Mouse (Mus musculus) embryonic facial prominence, embryonic 12.5 days (tissue): ENCODE measurements at regions not wholly inside any gene's neighbourhood (a gene's known extent, or its start where the extent isn't known, plus 50 kb on each side); places are given as distances from the start of the nearest gene placed in this dataset.
"Not testable (repeated sequence)": the region's sequence is repeated elsewhere in the genome, so short reads cannot be mapped to it uniquely, and the experiment has no call there.

Source experiments
- ATAC-seq: fragments of 200-750 bp; cut with Nextera tagmentation; 2 replicates; pipeline ENCODE4 v1.8.0; 2017; ENCODE audit not compliant: insufficient number of reproducible peaks, insufficient read depth, low FRiP score, low TSS enrichment
- H3K27ac ChIP-seq: fragments of 300-500 bp; sonication (generic); 2 replicates; pipeline ENCODE4 v1.5.1; 2016; ENCODE audit warnings: mild to moderate bottlenecking
- H3K27me3 ChIP-seq: fragments of 300-500 bp; sonication (generic); 2 replicates; pipeline ENCODE4 v1.6.1; 2016; ENCODE audit warnings: mild to moderate bottlenecking, moderate library complexity
- H3K36me3 ChIP-seq: fragments of 300-500 bp; sonication (generic); 2 replicates; pipeline ENCODE4 v1.6.1; 2016; ENCODE audit warnings: mild to moderate bottlenecking
- H3K4me1 ChIP-seq: fragments of 300-500 bp; sonication (generic); 2 replicates; pipeline ENCODE4 v1.6.1; 2016
- H3K4me2 ChIP-seq: fragments of 300-500 bp; sonication (generic); replicated peaks from 2 replicates; pipeline ENCODE4 v1.6.1; 2016; ENCODE audit warnings: mild to moderate bottlenecking, moderate library complexity
- H3K4me3 ChIP-seq: fragments of 300-500 bp; sonication (generic); 2 replicates; pipeline ENCODE4 v1.5.1; 2016; ENCODE audit warnings: mild to moderate bottlenecking
- H3K9ac ChIP-seq: fragments of 300-500 bp; sonication (generic); 2 replicates; pipeline ENCODE4 v1.6.1; 2016; ENCODE audit warnings: mild to moderate bottlenecking, moderate library complexity
- H3K9me3 ChIP-seq: fragments of 300-500 bp; sonication (generic); 2 replicates; pipeline ENCODE4 v1.6.1; 2016; ENCODE audit warnings: mild to moderate bottlenecking, moderate library complexity
- WGBS: fragments of 180-500 bp; shearing (Covaris S2); methylation state at CpG from one replicate; pipeline ENCODE4 v1.1.7; 2016; 5-methylcytosine and 5-hydroxymethylcytosine counted together

DNA sequence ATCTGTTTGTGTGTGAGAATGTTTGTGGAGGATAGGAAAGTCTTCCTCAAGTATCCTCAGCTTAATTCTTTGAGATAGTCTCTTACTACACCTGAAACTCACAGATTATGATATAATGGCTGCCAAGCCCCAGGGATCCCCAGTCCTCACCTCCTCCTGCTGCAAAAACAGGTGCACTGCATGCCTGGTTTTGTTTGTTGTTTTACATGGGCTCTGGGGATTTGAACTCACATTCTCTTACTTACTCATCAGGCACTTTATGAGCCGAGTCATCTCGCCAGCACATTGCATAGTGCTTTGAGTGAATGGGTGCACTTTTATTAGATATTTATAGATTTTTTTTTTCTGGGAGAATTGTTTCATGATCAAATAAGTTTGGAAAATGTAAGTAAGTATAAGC lies 56.3 kb downstream of the Mterf1b start:
- Histone ChIP-seq H3K4me2 (no peak overlapping the region), H3K27ac (no peak overlapping the region), H3K36me3 (no peaks in the 10 kb centered on the region), H3K9me3 (no peaks in the 10 kb centered on the region), H3K4me3 (no peak overlapping the region), H3K4me1 (peaks cover 3% of the 10 kb centered on the region), H3K27me3 (no peaks in the 10 kb centered on the region), H3K9ac (no peak overlapping the region)
- WGBS, result 84% methylated on average over 2 of the region's 2 CpGs
- no peak for ATAC-seq

- 85% methylated on average over 5 of the region's 5 CpGs for WGBS
Observed at GRCm38 (mm10) chr5:4254280-4254679, 62.1 kb downstream of the Mterf1b start.

GRCm38 (mm10) chr5:4257048-4257750 lies 65.0 kb downstream of the Mterf1b start:
- Histone ChIP-seq H3K36me3 (no peaks in the 10 kb centered on the region), H3K9ac (no peak overlapping the region), H3K9me3 (no peaks in the 10 kb centered on the region), H3K4me2 (no peak overlapping the region), H3K4me1 (no peaks in the 10 kb centered on the region), H3K4me3 (no peak overlapping the region), H3K27me3 (no peaks in the 10 kb centered on the region), H3K27ac (no peak overlapping the region)
- WGBS, result 26% methylated on average over 12 of the region's 12 CpGs
- ATAC-seq, result no peak

More at GRCm38 (mm10) chr5:4254280-4254679, 62.1 kb downstream of the Mterf1b start:
- H3K27me3 ChIP-seq, H3K4me2 ChIP-seq, H3K27ac ChIP-seq, ATAC-seq, H3K4me1 ChIP-seq, H3K36me3 ChIP-seq, H3K9me3 ChIP-seq, H3K4me3 ChIP-seq, H3K9ac ChIP-seq: not testable (repeated sequence)

- Histone ChIP-seq H3K4me2 (no peak overlapping the region), H3K27me3 (no peaks in the 10 kb centered on the region), H3K36me3 (no peaks in the 10 kb centered on the region), H3K4me1 (no peaks in the 10 kb centered on the region), H3K9ac (no peak overlapping the region), H3K9me3 (no peaks in the 10 kb centered on the region), H3K4me3 (no peak overlapping the region), H3K27ac (no peak overlapping the region)
- ATAC-seq, result no peak
- WGBS, result 93% methylated on average over 4 of the region's 4 CpGs
Observed at GRCm38 (mm10) chr5:4259260-4259659, 67.1 kb downstream of the Mterf1b start.

DNA sequence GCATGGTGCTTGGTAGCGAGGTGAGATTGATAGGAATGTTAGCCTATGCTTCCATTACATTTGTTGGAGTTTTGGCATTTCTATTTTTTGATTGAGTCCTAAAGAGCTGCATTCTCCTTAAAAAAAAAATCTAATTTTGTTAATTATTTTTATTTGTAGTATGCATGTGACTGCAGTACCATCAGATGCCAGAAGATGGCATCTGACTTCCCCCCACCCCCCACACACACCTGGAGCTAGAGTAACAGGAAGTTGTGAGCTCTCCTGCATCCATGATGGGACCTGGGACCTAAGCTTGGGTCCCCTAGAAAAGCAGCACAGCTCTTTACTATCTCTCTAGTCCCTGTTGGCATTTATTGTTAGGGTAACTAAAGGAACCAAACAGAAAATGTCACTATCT lies 70.5 kb downstream of the Mterf1b start:
- 96% methylated on average over 1 of the region's 1 CpGs for WGBS
- Histone ChIP-seq H3K9me3 (no peaks in the 10 kb centered on the region), H3K27ac (no peak overlapping the region), H3K27me3 (no peaks in the 10 kb centered on the region), H3K4me2 (no peak overlapping the region), H3K4me1 (no peaks in the 10 kb centered on the region), H3K36me3 (no peaks in the 10 kb centered on the region), H3K4me3 (no peak overlapping the region), H3K9ac (no peak overlapping the region)
- ATAC-seq, result no peak

GRCm38 (mm10) chr5:4263560-4264160 lies 71.5 kb downstream of the Mterf1b start:
- Histone ChIP-seq H3K4me2 (no peak overlapping the region), H3K9ac (no peak overlapping the region), H3K27me3 (no peaks in the 10 kb centered on the region), H3K4me1 (no peaks in the 10 kb centered on the region), H3K9me3 (no peaks in the 10 kb centered on the region), H3K27ac (no peak overlapping the region), H3K36me3 (no peaks in the 10 kb centered on the region), H3K4me3 (no peak overlapping the region)
- 52% methylated on average over 5 of the region's 5 CpGs for whole genome bisulfite sequencing
- no peak for ATAC-seq

DNA sequence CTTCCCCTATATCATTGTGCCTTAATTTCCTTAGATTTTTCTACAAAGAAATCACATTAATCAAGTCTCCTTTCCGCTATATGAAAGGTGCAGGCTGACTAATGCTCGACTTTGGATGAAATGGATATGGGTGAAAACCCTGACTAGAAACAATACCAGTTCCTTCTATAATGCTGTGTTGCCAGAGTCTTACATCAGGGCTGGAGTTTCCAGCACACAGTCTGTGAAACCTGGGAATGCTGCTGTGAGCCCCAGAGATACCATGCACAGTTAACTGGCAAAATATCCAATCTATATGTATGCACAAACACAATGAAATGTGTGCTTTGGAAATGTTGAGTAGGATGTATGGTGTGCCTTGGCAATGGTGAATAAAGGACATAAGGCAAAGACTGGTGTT lies 75.5 kb downstream of the Mterf1b start:
- H3K27ac ChIP-seq, result no peak overlapping the region
- H3K36me3 ChIP-seq, result no peaks in the 10 kb centered on the region
- no peak overlapping the region for H3K4me3 ChIP-seq
- H3K4me2 ChIP-seq, result no peak overlapping the region
- H3K9me3 ChIP-seq, result no peaks in the 10 kb centered on the region
- H3K4me1 ChIP-seq, result no peaks in the 10 kb centered on the region
- H3K9ac ChIP-seq, result no peak overlapping the region
- ATAC-seq, result no peak
- no peaks in the 10 kb centered on the region for H3K27me3 ChIP-seq
- WGBS, result 81% methylated on average over 2 of the region's 2 CpGs

- Histone ChIP-seq H3K4me3 (no peak overlapping the region), H3K27me3 (no peaks in the 10 kb centered on the region), H3K27ac (no peak overlapping the region), H3K9ac (no peak overlapping the region), H3K9me3 (no peaks in the 10 kb centered on the region), H3K4me1 (no peaks in the 10 kb centered on the region), H3K36me3 (no peaks in the 10 kb centered on the region), H3K4me2 (no peak overlapping the region)
- no peak for ATAC-seq
- WGBS, result 76% methylated on average over 5 of the region's 5 CpGs
Observed at GRCm38 (mm10) chr5:4273001-4273400, 80.8 kb downstream of the Mterf1b start.

DNA sequence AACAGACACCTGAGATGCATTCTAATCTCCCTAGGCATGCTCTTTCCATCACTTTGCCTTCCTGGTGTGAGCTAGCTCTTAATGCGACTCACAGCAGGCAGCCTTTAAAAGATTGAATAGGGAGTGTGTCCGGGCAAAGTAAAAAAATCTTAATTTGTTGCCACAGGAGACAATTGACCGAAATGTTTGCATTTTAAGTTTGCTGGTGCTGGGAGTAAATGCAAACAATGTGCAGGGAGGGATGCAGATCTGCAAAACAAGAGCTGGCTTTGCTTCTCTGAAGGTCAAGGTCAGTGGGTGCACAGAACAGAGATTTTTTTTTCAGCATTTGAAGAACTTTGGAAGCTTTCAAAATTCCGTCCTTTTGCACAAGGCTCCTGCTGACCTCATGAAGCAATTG lies 111.4 kb downstream of the Mterf1b start:
- no peak for ATAC-seq
- no peak overlapping the region for H3K4me2 ChIP-seq
- no peak overlapping the region for H3K9ac ChIP-seq
- WGBS, result 18% methylated on average over 4 of the region's 4 CpGs
- H3K9me3 ChIP-seq, result no peaks in the 10 kb centered on the region
- H3K27me3 ChIP-seq, result no peaks in the 10 kb centered on the region
- no peak overlapping the region for H3K4me3 ChIP-seq
- no peak overlapping the region for H3K27ac ChIP-seq
- H3K36me3 ChIP-seq, result no peaks in the 10 kb centered on the region
- H3K4me1 ChIP-seq, result no peaks in the 10 kb centered on the region

DNA sequence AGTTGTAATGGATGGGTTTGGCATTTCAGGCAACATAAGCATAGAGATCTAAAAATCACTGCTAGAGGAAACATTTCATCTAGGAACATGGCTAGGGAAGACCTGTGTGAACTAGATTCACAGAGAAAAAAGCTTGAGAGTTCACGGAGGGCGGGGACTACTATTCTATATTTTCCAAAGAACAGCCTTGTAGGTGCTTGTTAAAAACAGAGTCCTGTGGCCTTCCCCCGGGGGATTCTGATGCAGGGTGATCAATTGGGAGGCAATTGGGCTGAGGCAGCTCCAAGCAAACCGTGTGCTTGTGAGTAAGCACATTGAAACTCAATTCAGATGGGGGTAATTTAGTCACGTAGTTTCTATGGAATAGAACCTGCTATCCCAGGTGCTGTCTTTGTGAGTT lies 112.0 kb downstream of the Mterf1b start:
- H3K27me3 ChIP-seq, result no peaks in the 10 kb centered on the region
- WGBS, result 44% methylated on average over 5 of the region's 5 CpGs
- ATAC-seq, result no peak

DNA sequence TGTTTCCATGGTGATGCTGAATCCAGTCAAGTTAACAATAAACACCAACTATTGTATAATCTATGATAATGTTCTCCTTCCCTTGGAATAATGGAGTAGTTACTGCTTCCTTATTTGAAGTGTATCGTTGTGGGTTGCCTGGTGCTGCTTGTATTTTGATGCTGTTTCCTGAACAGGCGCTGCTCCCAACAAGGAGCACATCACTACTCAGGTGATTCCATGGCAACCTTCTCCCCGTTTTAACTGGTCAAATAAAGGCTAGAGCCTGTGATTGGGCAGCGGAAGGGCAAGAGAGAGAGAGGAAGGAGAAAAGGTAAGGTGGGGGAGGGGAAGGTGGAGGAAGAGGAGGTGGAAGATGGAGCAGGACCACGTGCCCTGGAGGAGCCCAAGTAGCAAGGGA lies 116.3 kb downstream of the Mterf1b start:
- Histone ChIP-seq H3K36me3 (no peaks in the 10 kb centered on the region), H3K27ac (no peak overlapping the region), H3K9me3 (no peaks in the 10 kb centered on the region), H3K4me2 (no peak overlapping the region), H3K4me3 (no peak overlapping the region), H3K9ac (no peak overlapping the region), H3K4me1 (peaks cover 7% of the 10 kb centered on the region; the same call in 1 of the 2 replicates), H3K27me3 (no peaks in the 10 kb centered on the region)
- ATAC-seq, result no peak
- WGBS, result 88% methylated on average over 5 of the region's 5 CpGs

More for the DNA sequence above, 112.0 kb downstream of the Mterf1b start:
- no peaks in the 10 kb centered on the region for H3K9me3 ChIP-seq
- H3K4me3 ChIP-seq, result no peak overlapping the region
- H3K4me2 ChIP-seq, result no peak overlapping the region
- no peaks in the 10 kb centered on the region for H3K36me3 ChIP-seq
- H3K27ac ChIP-seq, result no peak overlapping the region
- no peaks in the 10 kb centered on the region for H3K4me1 ChIP-seq
- no peak overlapping the region for H3K9ac ChIP-seq

DNA sequence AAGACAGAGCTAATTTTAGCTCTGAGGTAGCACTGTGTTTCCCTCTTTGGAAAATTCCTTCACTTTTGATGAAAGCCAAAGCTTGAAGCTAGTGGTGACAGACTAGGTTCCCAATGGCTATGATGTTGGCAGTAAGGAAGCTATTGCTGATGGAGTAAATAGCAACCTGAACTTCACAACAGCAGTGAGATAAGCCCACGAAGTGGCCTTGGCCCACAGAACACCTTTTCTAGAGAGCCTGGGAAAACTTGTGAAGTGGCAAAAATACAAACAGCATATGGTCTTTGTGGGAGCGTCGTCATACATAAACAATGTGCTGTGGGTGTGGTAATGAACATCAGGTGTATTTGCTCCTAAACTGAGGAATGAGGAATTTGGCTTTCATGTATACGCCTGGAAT lies 119.0 kb downstream of the Mterf1b start:
- Histone ChIP-seq H3K36me3 (no peaks in the 10 kb centered on the region), H3K27ac (no peak overlapping the region), H3K9me3 (no peaks in the 10 kb centered on the region), H3K4me3 (no peak overlapping the region), H3K4me2 (no peak overlapping the region), H3K4me1 (peaks cover 7% of the 10 kb centered on the region; the same call in 1 of the 2 replicates), H3K27me3 (no peaks in the 10 kb centered on the region), H3K9ac (no peak overlapping the region)
- WGBS, result 38% methylated on average over 4 of the region's 4 CpGs
- no peak for ATAC-seq
